Mouse (Mus musculus) bone marrow macrophage, adult 2 months (primary cell): Measurements from ENCODE around the gene Ppm1n.

ENCODE experiments used
- CTCF ChIP-seq: IDR thresholded peaks from 2 replicates; pipeline ENCODE4 v1.5.1; 2012; ENCODE audit warnings: low read depth, mild to moderate bottlenecking, low read length, moderate library complexity
- POLR2A ChIP-seq: IDR thresholded peaks from 2 replicates; pipeline ENCODE4 v1.6.1; 2012; ENCODE audit warnings: mild to moderate bottlenecking, low read depth, low read length, borderline replicate concordance

- TF ChIP-seq CTCF (no peak), POLR2A (no peak)
These were observed 44.7 kb downstream of the Ppm1n start for GRCm38 (mm10) chr7:19235092-19235671.
